Mouse (Mus musculus): ENCODE results near the gene Kri1. TPM values are rescaled to one million over a fixed set of nuclear protein-coding genes. Genes with fewer than 3 reads are reported as not detected.

Gene Kri1
- polyA plus RNA-seq, 1 experiment from 2014 or later, result 15.0 TPM

DNA sequence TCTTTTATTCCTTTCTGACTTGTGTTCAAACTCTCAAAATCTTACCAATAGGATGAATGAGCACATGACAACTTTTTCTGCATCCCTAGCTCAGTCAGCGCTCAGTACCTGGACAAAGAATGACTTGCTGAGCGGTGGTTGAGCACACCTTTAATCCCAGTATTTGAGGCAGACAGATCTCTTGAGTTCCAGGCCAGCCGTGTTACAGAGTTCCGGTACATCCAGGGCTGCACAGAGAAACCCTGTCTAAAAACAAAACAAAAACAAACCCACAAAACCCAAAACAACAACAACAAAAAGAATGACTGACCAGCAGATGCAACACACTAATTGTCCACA, 32.5 kb upstream of the Kri1 start:
- peak overlapping the region; percentile 75 for H3K9ac ChIP-seq (ENCODE audit: low read length)
- no peaks in the 10 kb centered on the region for H3K27me3 ChIP-seq (ENCODE audit: control insufficient read depth, insufficient read depth, low read length)
- 27% methylated on average over 4 of the region's 4 CpGs for WGBS
- H3K4me2 ChIP-seq (ENCODE audit: low read depth), result peak overlapping the region; percentile 94
- H3K36me3 ChIP-seq (ENCODE audit: control insufficient read depth, insufficient read depth, low read length), result no peaks in the 10 kb centered on the region
- H3K27ac ChIP-seq (ENCODE audit: low read depth, low read length), result no peak overlapping the region
- H3K9me3 ChIP-seq (ENCODE audit: control insufficient read depth, low read length), result no peaks in the 10 kb centered on the region
- ATAC-seq (ENCODE audit: insufficient read depth, low FRiP score, low TSS enrichment) (no peak), DNase-seq (ENCODE audit: low spot score) (no peak)
- H3K4me3 ChIP-seq (ENCODE audit: low read depth, low read length), result peak overlapping the region; percentile 75
- peaks cover 12% of the 10 kb centered on the region; the same call in 1 of the 2 replicates for H3K4me1 ChIP-seq (ENCODE audit: control insufficient read depth, insufficient read depth, low read length)

DNA sequence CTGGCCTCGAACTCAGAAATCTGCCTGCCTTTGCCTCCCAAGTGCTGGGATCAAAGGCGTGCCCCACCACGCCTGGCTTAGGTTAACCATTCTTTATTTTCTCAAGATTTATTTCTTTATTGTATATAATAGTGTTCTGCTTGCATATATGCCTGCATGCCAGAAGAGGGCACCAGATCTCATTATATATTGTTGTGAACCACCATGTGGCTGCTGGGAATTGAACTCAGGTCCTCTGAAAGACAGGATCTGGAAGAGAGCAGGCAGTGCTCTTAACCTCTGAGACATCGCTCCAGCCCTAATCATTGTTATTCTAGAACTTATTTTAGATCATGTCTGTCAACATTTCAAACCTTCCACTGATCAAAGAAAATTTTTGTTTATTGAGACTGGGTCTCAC, 31.7 kb upstream of the Kri1 start:
- peaks cover 12% of the 10 kb centered on the region; the same call in 1 of the 2 replicates for H3K4me1 ChIP-seq (ENCODE audit: control insufficient read depth, insufficient read depth, low read length)
- H3K9ac ChIP-seq (ENCODE audit: low read length), result no peak overlapping the region
- ATAC-seq (ENCODE audit: insufficient read depth, low FRiP score, low TSS enrichment) (no peak), DNase-seq (ENCODE audit: low spot score) (no peak)
- 90% methylated on average over 4 of the region's 4 CpGs for WGBS
- H3K36me3 ChIP-seq (ENCODE audit: control insufficient read depth, insufficient read depth, low read length), result no peaks in the 10 kb centered on the region
- H3K27ac ChIP-seq (ENCODE audit: low read depth, low read length), result no peak overlapping the region
- H3K4me3 ChIP-seq (ENCODE audit: low read depth, low read length), result no peak overlapping the region
- no peaks in the 10 kb centered on the region for H3K27me3 ChIP-seq (ENCODE audit: control insufficient read depth, insufficient read depth, low read length)
- H3K4me2 ChIP-seq (ENCODE audit: low read depth), result no peak overlapping the region
- H3K9me3 ChIP-seq (ENCODE audit: control insufficient read depth, low read length), result no peaks in the 10 kb centered on the region

DNA sequence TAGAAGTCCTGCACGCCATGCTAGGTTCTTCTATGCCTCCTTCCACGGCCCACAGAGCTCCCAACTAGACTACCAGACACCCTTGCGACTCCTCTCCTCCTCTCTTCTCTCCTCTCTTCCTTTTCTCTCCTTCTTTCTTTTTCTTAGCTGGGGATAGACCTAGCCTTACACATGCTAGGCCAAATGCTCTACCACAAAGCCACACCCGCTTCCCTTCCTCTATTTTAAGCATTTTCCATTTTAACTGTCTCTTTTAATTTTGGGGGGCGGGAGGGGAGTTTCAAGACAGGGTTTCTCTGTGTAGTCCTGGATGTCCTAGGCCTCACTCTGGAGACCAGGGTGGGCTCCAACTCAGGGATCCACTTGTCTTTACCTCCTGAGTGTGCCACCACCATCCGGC, 31.0 kb upstream of the Kri1 start:
- DNase-seq (ENCODE audit: low spot score), result no peak
- Histone ChIP-seq H3K27ac (ENCODE audit: low read depth, low read length) (no peak overlapping the region), H3K4me1 (ENCODE audit: control insufficient read depth, insufficient read depth, low read length) (peaks cover 12% of the 10 kb centered on the region; the same call in 1 of the 2 replicates), H3K4me3 (ENCODE audit: low read depth, low read length) (no peak overlapping the region), H3K9ac (ENCODE audit: low read length) (no peak overlapping the region), H3K9me3 (ENCODE audit: control insufficient read depth, low read length) (no peaks in the 10 kb centered on the region), H3K36me3 (ENCODE audit: control insufficient read depth, insufficient read depth, low read length) (no peaks in the 10 kb centered on the region), H3K27me3 (ENCODE audit: control insufficient read depth, insufficient read depth, low read length) (no peaks in the 10 kb centered on the region), H3K4me2 (ENCODE audit: low read depth) (no peak overlapping the region)
- ATAC-seq (ENCODE audit: insufficient read depth, low FRiP score, low TSS enrichment), result no peak
- 86% methylated on average over 6 of the region's 6 CpGs for WGBS

DNA sequence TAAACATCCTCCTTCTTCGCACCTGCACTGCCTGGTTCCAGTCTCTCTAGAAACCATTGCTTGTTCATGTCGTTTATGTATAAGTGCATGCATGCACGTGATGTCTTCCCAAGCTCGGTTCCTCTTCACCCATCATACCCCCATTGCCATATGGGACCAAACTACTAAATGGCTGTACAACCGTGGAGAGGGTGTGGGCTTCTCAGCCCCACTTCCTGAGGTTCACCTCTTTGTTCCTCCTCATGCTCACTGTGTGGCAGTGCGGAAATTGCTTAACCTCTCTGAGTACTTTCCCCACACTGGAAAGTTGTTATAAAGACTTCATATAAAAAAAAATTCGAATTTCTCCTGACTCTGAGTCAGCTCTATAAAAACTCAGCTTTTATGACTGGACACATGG, 28.9 kb upstream of the Kri1 start:
- no peak for DNase-seq (ENCODE audit: low spot score)
- Histone ChIP-seq H3K4me3 (ENCODE audit: low read depth, low read length) (no peak overlapping the region), H3K9ac (ENCODE audit: low read length) (no peak overlapping the region), H3K4me2 (ENCODE audit: low read depth) (no peak overlapping the region), H3K9me3 (ENCODE audit: control insufficient read depth, low read length) (no peaks in the 10 kb centered on the region), H3K36me3 (ENCODE audit: control insufficient read depth, insufficient read depth, low read length) (no peaks in the 10 kb centered on the region), H3K4me1 (ENCODE audit: control insufficient read depth, insufficient read depth, low read length) (peaks cover 5% of the 10 kb centered on the region; the same call in 1 of the 2 replicates), H3K27me3 (ENCODE audit: control insufficient read depth, insufficient read depth, low read length) (peaks cover 10% of the 10 kb centered on the region), H3K27ac (ENCODE audit: low read depth, low read length) (no peak overlapping the region)
- WGBS, result 80% methylated on average over 7 of the region's 7 CpGs
- no peak for ATAC-seq (ENCODE audit: insufficient read depth, low FRiP score, low TSS enrichment)

DNA sequence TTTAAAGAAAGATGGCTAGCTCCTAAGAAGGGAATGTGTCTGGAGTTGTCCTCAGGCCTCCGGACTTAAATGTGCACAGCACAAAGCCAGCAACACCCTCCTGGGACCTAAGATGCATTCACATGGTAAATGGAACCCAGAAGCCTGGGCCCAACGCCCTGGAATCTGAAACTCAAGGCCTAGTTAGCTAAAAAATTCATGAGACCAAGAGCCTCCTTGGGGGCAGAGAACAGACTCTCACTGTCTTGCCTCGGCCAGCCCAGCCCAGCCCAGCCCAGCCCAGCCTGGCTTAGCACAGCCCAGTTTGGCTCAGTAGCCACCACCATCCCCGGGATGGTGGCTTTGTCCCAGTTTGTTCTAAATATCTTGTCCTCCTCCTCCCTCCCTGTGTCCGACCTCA, 27.7 kb upstream of the Kri1 start:
- H3K27me3 ChIP-seq (ENCODE audit: control insufficient read depth, insufficient read depth, low read length), result peaks cover 14% of the 10 kb centered on the region
- H3K4me2 ChIP-seq (ENCODE audit: low read depth), result no peak overlapping the region
- no peak overlapping the region for H3K4me3 ChIP-seq (ENCODE audit: low read depth, low read length)
- H3K36me3 ChIP-seq (ENCODE audit: control insufficient read depth, insufficient read depth, low read length), result no peaks in the 10 kb centered on the region
- H3K4me1 ChIP-seq (ENCODE audit: control insufficient read depth, insufficient read depth, low read length), result no peaks in the 10 kb centered on the region
- DNase-seq (ENCODE audit: low spot score) (no peak), ATAC-seq (ENCODE audit: insufficient read depth, low FRiP score, low TSS enrichment) (no peak)
- no peak overlapping the region for H3K9ac ChIP-seq (ENCODE audit: low read length)
- 63% methylated on average over 5 of the region's 5 CpGs for WGBS
- no peak overlapping the region for H3K27ac ChIP-seq (ENCODE audit: low read depth, low read length)
- no peaks in the 10 kb centered on the region for H3K9me3 ChIP-seq (ENCODE audit: control insufficient read depth, low read length)

DNA sequence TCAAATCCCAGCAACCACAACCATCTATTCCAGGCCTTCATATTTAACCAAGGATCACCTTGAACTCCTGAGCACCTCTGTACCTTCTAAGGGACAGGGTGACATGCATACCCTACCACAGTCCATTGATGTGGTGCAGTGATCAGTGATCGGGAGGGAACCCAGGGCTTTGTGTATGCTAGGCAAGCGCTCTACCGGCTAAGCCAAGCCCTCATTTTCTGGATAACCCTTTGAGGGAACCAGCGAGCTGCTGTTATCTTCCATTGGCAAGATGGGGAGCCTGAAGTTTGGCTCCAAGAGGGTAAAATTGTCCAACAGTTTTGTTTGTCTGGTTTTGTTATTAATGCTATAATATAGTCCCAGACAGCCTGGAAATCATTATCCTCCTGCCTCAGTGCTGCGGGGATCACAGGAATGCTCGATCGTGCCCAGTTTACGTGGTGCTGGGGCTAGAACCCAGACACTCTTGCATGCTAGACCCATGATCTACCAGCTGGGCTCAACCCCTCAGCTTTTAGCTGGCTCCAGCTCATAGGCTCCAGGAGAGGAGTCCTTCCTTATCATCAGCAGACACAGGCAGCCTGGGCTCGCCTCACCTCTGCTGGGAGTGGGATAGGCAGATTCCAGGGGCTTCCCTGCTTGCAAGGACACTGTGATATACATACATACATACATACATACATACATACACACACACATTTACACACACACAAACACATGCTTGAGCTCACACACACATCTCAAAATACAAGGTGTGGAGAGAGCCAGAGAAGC, 26.8 kb upstream of the Kri1 start:
- WGBS, result 90% methylated on average over 9 of the region's 9 CpGs
- ATAC-seq (ENCODE audit: insufficient read depth, low FRiP score, low TSS enrichment), result no peak
- no peak overlapping the region for H3K4me3 ChIP-seq (ENCODE audit: low read depth, low read length)

DNA sequence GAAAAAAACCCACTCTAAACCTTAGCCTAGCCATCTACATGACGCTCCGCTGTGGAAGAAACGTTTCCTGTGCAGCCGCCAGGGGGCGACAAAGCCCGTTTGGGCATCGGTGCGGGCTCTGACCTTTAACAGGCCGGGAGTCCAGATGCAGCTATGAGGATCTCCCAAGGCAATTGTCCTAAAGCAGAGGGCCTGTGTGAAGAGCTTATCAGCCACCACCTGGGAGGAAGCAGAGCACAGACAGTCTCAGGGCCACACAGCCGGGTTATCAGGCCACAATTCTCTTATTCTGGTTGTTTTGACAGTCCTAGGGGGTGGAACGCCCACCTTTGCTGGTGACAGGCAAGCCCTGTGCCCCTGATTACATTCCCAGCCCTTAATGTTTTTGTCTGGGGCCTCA, 25.6 kb upstream of the Kri1 start:
- peak; percentile 48 for ATAC-seq (ENCODE audit: insufficient read depth, low FRiP score, low TSS enrichment)
- no peaks in the 10 kb centered on the region for H3K9me3 ChIP-seq (ENCODE audit: control insufficient read depth, low read length)
- no peaks in the 10 kb centered on the region for H3K36me3 ChIP-seq (ENCODE audit: control insufficient read depth, insufficient read depth, low read length)
- H3K4me1 ChIP-seq (ENCODE audit: control insufficient read depth, insufficient read depth, low read length), result no peaks in the 10 kb centered on the region
- H3K4me3 ChIP-seq (ENCODE audit: low read depth, low read length), result no peak overlapping the region
- no peak overlapping the region for H3K4me2 ChIP-seq (ENCODE audit: low read depth)
- 9% methylated on average over 11 of the region's 11 CpGs for WGBS
- H3K9ac ChIP-seq (ENCODE audit: low read length), result no peak overlapping the region
- peaks cover 14% of the 10 kb centered on the region for H3K27me3 ChIP-seq (ENCODE audit: control insufficient read depth, insufficient read depth, low read length)
- no peak overlapping the region for H3K27ac ChIP-seq (ENCODE audit: low read depth, low read length)
- peak; percentile 88 for DNase-seq (ENCODE audit: low spot score)

More for the DNA sequence above, 26.8 kb upstream of the Kri1 start:
- no peak for DNase-seq (ENCODE audit: low spot score)
- peaks cover 14% of the 10 kb centered on the region for H3K27me3 ChIP-seq (ENCODE audit: control insufficient read depth, insufficient read depth, low read length)
- no peaks in the 10 kb centered on the region for H3K4me1 ChIP-seq (ENCODE audit: control insufficient read depth, insufficient read depth, low read length)
- no peak overlapping the region for H3K27ac ChIP-seq (ENCODE audit: low read depth, low read length)
- no peaks in the 10 kb centered on the region for H3K36me3 ChIP-seq (ENCODE audit: control insufficient read depth, insufficient read depth, low read length)
- H3K9me3 ChIP-seq (ENCODE audit: control insufficient read depth, low read length), result no peaks in the 10 kb centered on the region
- no peak overlapping the region for H3K9ac ChIP-seq (ENCODE audit: low read length)
- no peak overlapping the region for H3K4me2 ChIP-seq (ENCODE audit: low read depth)

DNA sequence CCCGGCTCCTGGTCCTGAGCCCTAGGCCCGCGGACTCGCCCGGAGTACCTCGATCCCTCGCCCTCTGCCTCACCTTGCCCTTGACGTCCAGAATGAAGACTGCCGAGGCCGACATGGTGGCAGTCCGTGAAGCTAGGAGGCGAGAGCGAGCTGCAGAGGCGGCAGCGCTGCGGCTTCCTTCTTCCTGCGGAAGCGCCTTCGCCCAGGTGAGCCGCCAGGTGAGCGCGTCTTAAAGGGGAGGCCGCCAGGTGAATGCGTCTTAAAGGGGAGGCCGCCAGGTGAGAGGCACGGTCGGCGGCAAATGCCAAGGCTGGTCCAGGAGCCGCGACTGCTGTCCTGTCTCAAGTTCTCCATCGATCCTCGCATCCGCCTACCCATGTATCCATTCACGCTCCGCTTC, 24.4 kb upstream of the Kri1 start, which contains the start of gene Ap1m2:
Ap1m2 (minus strand) TSS at position 204 of the 400 bp plus-strand sequence.
- ATAC-seq (ENCODE audit: insufficient read depth, low FRiP score, low TSS enrichment) (no peak), DNase-seq (ENCODE audit: low spot score) (no peak)
- no peak within 1 kb of the TSS for H3K27ac ChIP-seq (ENCODE audit: low read depth, low read length)
- no peaks in the 10 kb centered on the region for H3K9me3 ChIP-seq (ENCODE audit: control insufficient read depth, low read length)
- no peak within 1 kb of the TSS for H3K9ac ChIP-seq (ENCODE audit: low read length)
- no peaks in the 10 kb centered on the region for H3K36me3 ChIP-seq (ENCODE audit: control insufficient read depth, insufficient read depth, low read length)
- 9% methylated on average over 32 of the region's 35 CpGs for WGBS
- H3K27me3 ChIP-seq (ENCODE audit: control insufficient read depth, insufficient read depth, low read length), result peaks cover 14% of the 10 kb centered on the region
- peak within 1 kb of the TSS; percentile 4; the same call in 1 of the 2 replicates for H3K4me3 ChIP-seq (ENCODE audit: low read depth, low read length)
- H3K4me1 ChIP-seq (ENCODE audit: control insufficient read depth, insufficient read depth, low read length), result no peaks in the 10 kb centered on the region
- H3K4me2 ChIP-seq (ENCODE audit: low read depth), result no peak within 1 kb of the TSS

DNA sequence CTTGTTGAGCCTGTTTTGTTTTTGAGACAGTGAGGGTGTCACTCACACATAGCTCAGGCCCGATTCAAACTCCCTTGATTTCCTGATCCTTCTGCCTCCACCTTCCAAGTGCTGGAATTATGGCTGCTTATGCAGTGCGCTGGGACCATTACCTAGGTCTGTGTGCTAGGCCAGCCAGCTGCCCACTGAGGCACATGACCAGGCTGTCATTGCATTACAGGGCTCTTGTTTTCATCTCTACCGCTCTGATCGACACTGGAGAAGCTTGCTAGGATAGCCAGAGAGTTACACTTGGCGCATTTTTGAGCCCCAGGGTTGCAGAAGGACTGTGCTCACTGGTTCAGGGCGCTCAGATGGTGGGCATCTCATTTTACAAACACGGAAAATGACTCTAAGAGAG, 23.9 kb upstream of the Kri1 start:
- H3K36me3 ChIP-seq (ENCODE audit: control insufficient read depth, insufficient read depth, low read length), result no peaks in the 10 kb centered on the region
- ATAC-seq (ENCODE audit: insufficient read depth, low FRiP score, low TSS enrichment), result no peak
- H3K9ac ChIP-seq (ENCODE audit: low read length), result no peak overlapping the region
- H3K4me2 ChIP-seq (ENCODE audit: low read depth), result no peak overlapping the region
- H3K4me3 ChIP-seq (ENCODE audit: low read depth, low read length), result 0 out of 2 replicates have a peak overlapping the region, but pooled peaks have one; percentile 4
- WGBS, result 27% methylated on average over 7 of the region's 7 CpGs
- H3K27ac ChIP-seq (ENCODE audit: low read depth, low read length), result no peak overlapping the region
- no peaks in the 10 kb centered on the region for H3K4me1 ChIP-seq (ENCODE audit: control insufficient read depth, insufficient read depth, low read length)
- H3K27me3 ChIP-seq (ENCODE audit: control insufficient read depth, insufficient read depth, low read length), result peaks cover 14% of the 10 kb centered on the region
- no peak for DNase-seq (ENCODE audit: low spot score)
- no peaks in the 10 kb centered on the region for H3K9me3 ChIP-seq (ENCODE audit: control insufficient read depth, low read length)
